Mouse (Mus musculus): ENCODE data around the gene Snx29. TPM values are rescaled to one million over a fixed set of nuclear protein-coding genes. Genes with fewer than 3 reads are reported as not detected.
A peak's percentile ranks its signal among the peaks of the same experiment; 100 is the strongest.

Gene Snx29
- total and polyA plus RNA-seq, 3 experiments = 2.6 to 9.9 (median 8.9) TPM

DNA sequence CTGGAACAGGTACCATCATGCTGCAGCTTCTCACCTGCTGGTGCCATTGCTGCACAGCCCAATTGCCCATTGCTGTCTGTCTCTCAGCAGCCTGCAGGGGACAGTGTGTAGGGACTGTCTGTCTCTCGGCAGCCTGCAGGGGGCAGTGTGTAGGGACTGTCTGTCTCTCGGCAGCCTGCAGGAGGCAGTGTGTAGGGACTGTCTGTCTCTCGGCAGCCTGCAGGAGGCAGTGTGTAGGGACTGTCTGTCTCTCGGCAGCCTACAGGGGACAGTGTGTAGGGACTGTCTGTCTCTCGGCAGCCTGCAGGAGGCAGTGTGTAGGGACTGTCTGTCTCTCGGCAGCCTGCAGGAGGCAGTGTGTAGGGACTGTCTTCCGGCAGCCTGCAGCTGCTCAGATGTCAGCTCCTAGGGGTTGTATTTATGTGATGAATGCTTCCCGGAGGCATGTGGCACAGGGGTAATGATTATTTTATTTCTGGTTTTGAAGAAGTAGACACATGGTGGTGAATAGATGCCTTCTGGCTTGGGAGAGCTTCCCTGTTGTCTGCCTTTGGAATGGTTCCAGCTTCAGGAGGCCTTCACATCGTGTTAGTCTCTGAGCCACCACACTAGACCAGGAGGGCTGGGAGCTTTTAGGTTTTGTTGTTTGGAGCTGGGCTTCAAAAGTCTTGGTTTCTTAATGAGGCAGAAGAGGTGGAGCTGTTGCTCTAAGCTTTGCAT is 347.7 kb downstream of the Snx29 start:
- Histone ChIP-seq H3K36me3 (ENCODE audit: control insufficient read depth, insufficient read depth, low read length) (no peaks in the 10 kb centered on the region), H3K79me2 (replicated peaks; ENCODE audit: control insufficient read depth, insufficient read depth, low read length) (no peaks in the 10 kb centered on the region), H3K27ac (no peak overlapping the region), H3K9ac (ENCODE audit: low read depth, low read length) (no peak overlapping the region), H3K4me1 (ENCODE audit: control insufficient read depth, insufficient read depth, low read length) (no peaks in the 10 kb centered on the region), H3K27me3 (ENCODE audit: control insufficient read depth, insufficient read depth, low read length) (no peaks in the 10 kb centered on the region), H3K4me3 (no peak overlapping the region)
- DNase-seq = no peak
- intact Hi-C loops (cut with DNase I) = loop anchor here (5.0 kb wide), 1 partner anchor 198 kb away; no protein-coding TSS in a partner anchor
- TF ChIP-seq EP300 (IDR thresholded peaks at IDR 0.05; ENCODE audit: insufficient read depth, low read depth, low read length) (no peak), CTCF (IDR thresholded peaks at IDR 0.05) (peak; percentile 46), POLR2A (IDR thresholded peaks at IDR 0.05; ENCODE audit: insufficient read depth, low read depth, low read length) (no peak)
- WGBS = 80% methylated on average over 9 of the region's 9 CpGs

GRCm38 (mm10) chr16:11670971-11671310 is 348.2 kb downstream of the Snx29 start:
- no peak overlapping the region for H3K9ac ChIP-seq (ENCODE audit: low read depth, low read length)
- TF ChIP-seq CTCF (IDR thresholded peaks at IDR 0.05) (no peak), EP300 (IDR thresholded peaks at IDR 0.05; ENCODE audit: insufficient read depth, low read depth, low read length) (no peak), POLR2A (IDR thresholded peaks at IDR 0.05; ENCODE audit: insufficient read depth, low read depth, low read length) (no peak)
- no peaks in the 10 kb centered on the region for H3K79me2 ChIP-seq (replicated peaks; ENCODE audit: control insufficient read depth, insufficient read depth, low read length)
- intact Hi-C loops (cut with DNase I) = loop anchor here (5.0 kb wide), 1 partner anchor 199 kb away; no protein-coding TSS in a partner anchor
- peak; percentile 37 to 70 for DNase-seq
- no peaks in the 10 kb centered on the region for H3K27me3 ChIP-seq (ENCODE audit: control insufficient read depth, insufficient read depth, low read length)
- no peaks in the 10 kb centered on the region for H3K4me1 ChIP-seq (ENCODE audit: control insufficient read depth, insufficient read depth, low read length)
- H3K36me3 ChIP-seq (ENCODE audit: control insufficient read depth, insufficient read depth, low read length) = no peaks in the 10 kb centered on the region
- H3K27ac ChIP-seq = no peak overlapping the region
- no peak overlapping the region for H3K4me3 ChIP-seq
- 31% methylated on average over 6 of the region's 6 CpGs for WGBS

GRCm38 (mm10) chr16:11676006-11676405 is 353.3 kb downstream of the Snx29 start:
- intact Hi-C loops (cut with DNase I) = no loop called here
- TF ChIP-seq EP300 (IDR thresholded peaks at IDR 0.05; ENCODE audit: insufficient read depth, low read depth, low read length) = no peak
- no peak for TF ChIP-seq CTCF (IDR thresholded peaks at IDR 0.05)
- TF ChIP-seq POLR2A (IDR thresholded peaks at IDR 0.05; ENCODE audit: insufficient read depth, low read depth, low read length) = no peak
- no peaks in the 10 kb centered on the region for H3K36me3 ChIP-seq (ENCODE audit: control insufficient read depth, insufficient read depth, low read length)
- H3K79me2 ChIP-seq (replicated peaks; ENCODE audit: control insufficient read depth, insufficient read depth, low read length) = no peaks in the 10 kb centered on the region
- no peaks in the 10 kb centered on the region for H3K4me1 ChIP-seq (ENCODE audit: control insufficient read depth, insufficient read depth, low read length)
- no peaks in the 10 kb centered on the region for H3K27me3 ChIP-seq (ENCODE audit: control insufficient read depth, insufficient read depth, low read length)
- DNase-seq = no peak
- no peak overlapping the region for H3K9ac ChIP-seq (ENCODE audit: low read depth, low read length)
- H3K4me3 ChIP-seq = no peak overlapping the region
- no peak overlapping the region for H3K27ac ChIP-seq
- 72% methylated on average over 4 of the region's 4 CpGs for WGBS

- intact Hi-C loops (cut with DNase I) = no loop called here
- WGBS = 87% methylated on average over 9 of the region's 9 CpGs
- TF ChIP-seq CTCF (IDR thresholded peaks at IDR 0.05) = no peak
- TF ChIP-seq POLR2A (IDR thresholded peaks at IDR 0.05; ENCODE audit: insufficient read depth, low read depth, low read length) = no peak
- TF ChIP-seq EP300 (IDR thresholded peaks at IDR 0.05; ENCODE audit: insufficient read depth, low read depth, low read length) = no peak
Observed at GRCm38 (mm10) chr16:11685264-11685663, 362.6 kb downstream of the Snx29 start.

GRCm38 (mm10) chr16:11685735-11686340 is 363.1 kb downstream of the Snx29 start:
- no peaks in the 10 kb centered on the region for H3K27me3 ChIP-seq (ENCODE audit: control insufficient read depth, insufficient read depth, low read length)
- H3K4me3 ChIP-seq = no peak overlapping the region
- intact Hi-C loops (cut with DNase I) = no loop called here
- H3K4me1 ChIP-seq (ENCODE audit: control insufficient read depth, insufficient read depth, low read length) = peaks cover 3% of the 10 kb centered on the region; the same call in 1 of the 2 replicates
- TF ChIP-seq CTCF (IDR thresholded peaks at IDR 0.05) = no peak
- WGBS = 81% methylated on average over 3 of the region's 3 CpGs
- H3K27ac ChIP-seq = no peak overlapping the region
- no peaks in the 10 kb centered on the region for H3K79me2 ChIP-seq (replicated peaks; ENCODE audit: control insufficient read depth, insufficient read depth, low read length)
- DNase-seq = no peak
- H3K36me3 ChIP-seq (ENCODE audit: control insufficient read depth, insufficient read depth, low read length) = no peaks in the 10 kb centered on the region
- H3K9ac ChIP-seq (ENCODE audit: low read depth, low read length) = no peak overlapping the region

More at GRCm38 (mm10) chr16:11685264-11685663, 362.6 kb downstream of the Snx29 start:
- H3K79me2 ChIP-seq (replicated peaks; ENCODE audit: control insufficient read depth, insufficient read depth, low read length) = no peaks in the 10 kb centered on the region
- H3K9ac ChIP-seq (ENCODE audit: low read depth, low read length) = no peak overlapping the region
- no peaks in the 10 kb centered on the region for H3K36me3 ChIP-seq (ENCODE audit: control insufficient read depth, insufficient read depth, low read length)
- H3K27me3 ChIP-seq (ENCODE audit: control insufficient read depth, insufficient read depth, low read length) = no peaks in the 10 kb centered on the region
- H3K4me1 ChIP-seq (ENCODE audit: control insufficient read depth, insufficient read depth, low read length) = peaks cover 3% of the 10 kb centered on the region; the same call in 1 of the 2 replicates
- no peak overlapping the region for H3K27ac ChIP-seq
- no peak for DNase-seq
- no peak overlapping the region for H3K4me3 ChIP-seq

GRCm38 (mm10) chr16:11687836-11688235 is 365.1 kb downstream of the Snx29 start:
- Histone ChIP-seq H3K79me2 (replicated peaks; ENCODE audit: control insufficient read depth, insufficient read depth, low read length) (no peaks in the 10 kb centered on the region), H3K27ac (no peak overlapping the region), H3K36me3 (ENCODE audit: control insufficient read depth, insufficient read depth, low read length) (no peaks in the 10 kb centered on the region), H3K27me3 (ENCODE audit: control insufficient read depth, insufficient read depth, low read length) (no peaks in the 10 kb centered on the region), H3K4me3 (no peak overlapping the region), H3K4me1 (ENCODE audit: control insufficient read depth, insufficient read depth, low read length) (peaks cover 3% of the 10 kb centered on the region; the same call in 1 of the 2 replicates), H3K9ac (ENCODE audit: low read depth, low read length) (no peak overlapping the region)
- TF ChIP-seq POLR2A (IDR thresholded peaks at IDR 0.05; ENCODE audit: insufficient read depth, low read depth, low read length) (no peak), CTCF (IDR thresholded peaks at IDR 0.05) (no peak), EP300 (IDR thresholded peaks at IDR 0.05; ENCODE audit: insufficient read depth, low read depth, low read length) (no peak)
- no peak for DNase-seq
- intact Hi-C loops (cut with DNase I) = no loop called here

Data from heart, adult 2 months (tissue).